Mouse (Mus musculus) cerebral cortex, adult 2 months (tissue): ENCODE data around the gene Tmem121b.

Source experiments
- WGBS: fragments of 180-500 bp; shearing (Covaris S2); methylation state at CpG from one replicate; pipeline ENCODE4 v1.1.7; 2018; 5-methylcytosine and 5-hydroxymethylcytosine counted together

Gene Tmem121b

GRCm38 (mm10) chr6:120465393-120465792, 28.2 kb downstream of the Tmem121b start:
- WGBS, result 57% methylated on average over 4 of the region's 4 CpGs

- WGBS, result 58% methylated on average over 9 of the region's 9 CpGs
Observed at GRCm38 (mm10) chr6:120464406-120464939, 29.1 kb downstream of the Tmem121b start.

GRCm38 (mm10) chr6:120463884-120464283, 29.7 kb downstream of the Tmem121b start:
- WGBS, result 4% methylated on average over 11 of the region's 11 CpGs

- WGBS, result under 1% methylated on average over 90 of the region's 90 CpGs
Observed at GRCm38 (mm10) chr6:120463086-120463871, 30.3 kb downstream of the Tmem121b start, which contains the start of gene Il17ra. TSS of gene Il17ra (plus strand) at chr6:120463247.

- WGBS, result 67% methylated on average over 6 of the region's 6 CpGs
Observed at GRCm38 (mm10) chr6:120462251-120462650, 31.4 kb downstream of the Tmem121b start.

- 76% methylated on average over 15 of the region's 15 CpGs for WGBS
Observed at GRCm38 (mm10) chr6:120461217-120461616, 32.4 kb downstream of the Tmem121b start.

- WGBS, result 80% methylated on average over 5 of the region's 5 CpGs
Observed at GRCm38 (mm10) chr6:120457751-120458150, 35.9 kb downstream of the Tmem121b start.

- 74% methylated on average over 7 of the region's 7 CpGs for WGBS
Observed at GRCm38 (mm10) chr6:120457074-120457473, 36.5 kb downstream of the Tmem121b start.

GRCm38 (mm10) chr6:120454627-120455077, 39.0 kb downstream of the Tmem121b start:
- WGBS, result 53% methylated on average over 11 of the region's 11 CpGs

GRCm38 (mm10) chr6:120453556-120453955, 40.1 kb downstream of the Tmem121b start:
- WGBS, result 86% methylated on average over 3 of the region's 3 CpGs

GRCm38 (mm10) chr6:120453103-120453445, 40.5 kb downstream of the Tmem121b start:
- 71% methylated on average over 5 of the region's 5 CpGs for WGBS

GRCm38 (mm10) chr6:120452384-120453102, 41.1 kb downstream of the Tmem121b start:
- 88% methylated on average over 11 of the region's 11 CpGs for WGBS

- WGBS, result 83% methylated on average over 3 of the region's 3 CpGs
Observed at GRCm38 (mm10) chr6:120450208-120450607, 43.4 kb downstream of the Tmem121b start.

GRCm38 (mm10) chr6:120443363-120444355, 49.9 kb downstream of the Tmem121b start:
- WGBS, result 41% methylated on average over 14 of the region's 14 CpGs

GRCm38 (mm10) chr6:120442171-120442749, 51.3 kb downstream of the Tmem121b start:
- WGBS, result 55% methylated on average over 4 of the region's 4 CpGs
